Mouse (Mus musculus) brain, embryonic 14.5 days (tissue): Measurements from ENCODE around the gene Serpina3g. TPM values are rescaled to one million over a fixed set of nuclear protein-coding genes. Genes with fewer than 3 reads are reported as not detected.

Source experiments
- DNase-seq: peaks from one replicate; pipeline ENCODE4 v3.0.0-alpha.2; 2011; ENCODE audit warnings: low read depth
- CTCF ChIP-seq: fragments of 200-500 bp; IDR thresholded peaks from 2 replicates; pipeline ENCODE4 v1.5.1; 2012; ENCODE audit warnings: inconsistent platforms, mild to moderate bottlenecking, moderate library complexity, borderline replicate concordance; ENCODE audit not compliant: insufficient read depth, insufficient read length; ENCODE audit errors: extremely low read depth
- POLR2A ChIP-seq: fragments of 200-500 bp; IDR thresholded peaks from 2 replicates; pipeline ENCODE4 v1.6.1; 2012; ENCODE audit warnings: mild to moderate bottlenecking, inconsistent platforms, borderline replicate concordance; ENCODE audit not compliant: poor library complexity, insufficient read depth, insufficient read length, severe bottlenecking; ENCODE audit errors: extremely low read depth
- polyA plus RNA-seq: library from polyadenylated mRNA; depleted of rRNA; stranded (reverse); fragments of >200 nt; gene quantifications from 2 replicates; pipeline ENCODE4 v1.2.3, GENCODE M21; 2012

Gene Serpina3g
- polyA plus RNA-seq, 1 experiment = 0.57 TPM

- peak; percentile 51; the same call in 1 of the 2 replicates for TF ChIP-seq CTCF
- TF ChIP-seq POLR2A = no peak
- peak; percentile 47 for DNase-seq
These were observed 9.0 kb downstream of the Serpina3g start for GRCm38 (mm10) chr12:104245092-104245491.

- TF ChIP-seq POLR2A (no peak), CTCF (no peak)
- DNase-seq = no peak
These were observed 9.6 kb downstream of the Serpina3g start for GRCm38 (mm10) chr12:104245595-104245994.

GRCm38 (mm10) chr12:104247553-104248002, 11.5 kb downstream of the Serpina3g start:
- DNase-seq = peak; percentile 57

GRCm38 (mm10) chr12:104248231-104248630, 12.2 kb downstream of the Serpina3g start:
- TF ChIP-seq CTCF (no peak), POLR2A (no peak)
- no peak for DNase-seq

More at GRCm38 (mm10) chr12:104247553-104248002, 11.5 kb downstream of the Serpina3g start:
- TF ChIP-seq POLR2A (no peak), CTCF (no peak)

GRCm38 (mm10) chr12:104261041-104261440, 25.0 kb downstream of the Serpina3g start:
- no peak for TF ChIP-seq POLR2A
- TF ChIP-seq CTCF = no peak
- no peak for DNase-seq

- no peak for TF ChIP-seq CTCF
- TF ChIP-seq POLR2A = no peak
- no peak for DNase-seq
These were observed 26.8 kb downstream of the Serpina3g start, which contains the start of gene Serpina3i for GRCm38 (mm10) chr12:104262863-104263262. Gene Serpina3i (plus strand): TSS chr12:104263122.

- DNase-seq = no peak
- TF ChIP-seq CTCF (no peak), POLR2A (no peak)
These were observed 30.3 kb downstream of the Serpina3g start for GRCm38 (mm10) chr12:104266374-104266773.

GRCm38 (mm10) chr12:104278216-104279055, 42.4 kb downstream of the Serpina3g start:
- TF ChIP-seq POLR2A (no peak), CTCF (no peak)
- DNase-seq = peak; percentile 83

GRCm38 (mm10) chr12:104279056-104279435, 43.0 kb downstream of the Serpina3g start:
- TF ChIP-seq CTCF = no peak
- no peak for TF ChIP-seq POLR2A
- peak; percentile 76 for DNase-seq

GRCm38 (mm10) chr12:104283380-104283779, 47.3 kb downstream of the Serpina3g start:
- peak; percentile 24 for DNase-seq
- TF ChIP-seq CTCF (no peak), POLR2A (no peak)

GRCm38 (mm10) chr12:104288336-104288735, 52.3 kb downstream of the Serpina3g start:
- no peak for TF ChIP-seq POLR2A
- no peak for TF ChIP-seq CTCF
- DNase-seq = no peak
